Mouse (Mus musculus) spleen, adult 12 weeks (tissue): ENCODE results near the gene Zfp414.

Source experiments
- DNase-seq: peaks from one replicate; pipeline ENCODE4 v3.0.0; 2022; ENCODE audit warnings: low spot score

Zfp414 gene

DNA sequence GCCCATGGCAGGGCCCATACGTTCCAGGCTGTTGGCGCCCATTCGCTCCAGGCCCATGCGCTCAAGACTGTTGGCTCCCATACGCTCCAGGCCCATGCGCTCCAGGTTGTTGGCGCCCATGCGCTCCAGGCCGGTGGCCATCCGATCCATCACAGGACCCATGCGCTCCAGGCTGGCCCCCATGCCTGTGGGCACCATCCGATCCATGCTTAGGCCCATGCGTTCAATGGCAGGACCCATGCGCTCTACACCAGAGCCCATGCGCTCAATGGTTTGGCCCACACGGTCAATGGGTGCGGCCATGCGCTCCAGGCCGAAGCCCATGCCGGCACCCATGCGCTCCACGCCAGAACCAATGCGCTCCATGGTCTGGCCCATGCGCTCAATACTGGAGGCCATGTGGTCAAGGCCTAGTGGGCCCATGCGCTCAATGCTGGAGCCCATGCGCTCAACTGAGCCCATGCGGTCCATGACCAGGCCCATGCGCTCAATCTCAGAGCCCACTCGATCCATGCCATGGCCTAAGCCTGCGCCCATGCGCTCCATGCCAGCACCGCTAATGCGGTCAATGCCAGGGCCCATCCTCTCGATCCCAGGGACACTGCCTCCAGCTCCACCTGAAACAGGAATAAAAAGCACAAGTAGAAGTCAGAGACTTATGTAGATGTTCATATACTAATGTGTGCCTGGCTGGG, 21.0 kb downstream of the Zfp414 start:
- DNase-seq = no peak

GRCm38 (mm10) chr17:33666813-33667212, 37.9 kb downstream of the Zfp414 start:
- DNase-seq = no peak

- no peak for DNase-seq
These were observed 40.8 kb downstream of the Zfp414 start for GRCm38 (mm10) chr17:33669681-33670080.

DNA sequence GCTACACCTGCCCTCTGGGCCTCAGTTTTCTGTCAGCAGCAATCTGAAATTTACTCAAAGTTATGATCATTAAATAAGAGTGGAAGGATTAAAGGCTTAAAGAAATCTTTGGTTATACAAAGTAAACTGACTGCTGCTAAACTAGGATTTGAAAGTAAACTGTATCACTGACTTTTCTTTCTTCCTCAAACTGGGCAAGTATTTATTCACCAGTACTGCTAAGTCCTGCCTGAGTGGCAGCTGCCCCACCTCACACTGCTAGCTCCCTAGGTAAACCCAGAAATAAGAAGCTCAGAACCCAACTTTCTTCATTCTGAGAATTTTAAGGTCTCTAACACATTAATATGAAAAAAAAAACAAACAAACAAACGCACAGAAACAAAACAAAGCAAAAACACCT, 44.9 kb downstream of the Zfp414 start:
- no peak for DNase-seq

DNA sequence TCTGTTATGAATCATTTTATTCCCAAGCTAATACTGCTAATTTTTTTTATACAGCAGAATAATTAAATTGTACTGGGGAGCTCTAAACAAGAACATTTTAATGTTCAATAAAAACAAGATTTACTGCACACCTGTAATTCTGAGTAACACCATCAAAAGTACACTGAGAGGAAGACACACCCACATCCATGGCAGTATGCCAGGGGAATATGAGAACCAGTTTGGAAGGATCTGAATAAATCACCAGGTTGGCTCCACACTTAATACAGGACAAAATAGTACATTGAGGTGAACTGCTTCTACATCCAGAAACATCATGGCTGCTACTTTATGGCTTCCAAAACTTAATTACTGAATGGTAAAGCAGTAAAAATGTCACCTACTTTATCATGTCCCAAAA, 46.6 kb downstream of the Zfp414 start:
- no peak for DNase-seq

DNA sequence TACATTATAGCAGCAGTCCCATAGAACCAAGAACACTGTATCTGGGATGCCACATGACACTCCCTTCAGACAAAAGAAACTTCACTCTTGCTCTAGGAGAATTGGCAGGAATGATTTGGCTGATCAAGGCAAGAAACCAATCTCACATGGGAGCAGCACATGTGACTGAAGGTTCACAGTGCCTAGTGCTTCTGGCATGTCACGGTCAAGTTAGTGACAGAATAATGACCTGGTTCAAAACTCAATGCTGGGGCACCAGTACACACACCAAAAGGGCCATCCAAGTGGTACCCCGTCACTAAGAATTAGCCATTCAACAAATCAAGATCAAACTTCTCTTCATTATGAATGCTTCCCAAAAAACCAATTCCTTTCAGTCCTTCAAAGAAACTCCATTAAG, 47.2 kb downstream of the Zfp414 start:
- DNase-seq = no peak

DNA sequence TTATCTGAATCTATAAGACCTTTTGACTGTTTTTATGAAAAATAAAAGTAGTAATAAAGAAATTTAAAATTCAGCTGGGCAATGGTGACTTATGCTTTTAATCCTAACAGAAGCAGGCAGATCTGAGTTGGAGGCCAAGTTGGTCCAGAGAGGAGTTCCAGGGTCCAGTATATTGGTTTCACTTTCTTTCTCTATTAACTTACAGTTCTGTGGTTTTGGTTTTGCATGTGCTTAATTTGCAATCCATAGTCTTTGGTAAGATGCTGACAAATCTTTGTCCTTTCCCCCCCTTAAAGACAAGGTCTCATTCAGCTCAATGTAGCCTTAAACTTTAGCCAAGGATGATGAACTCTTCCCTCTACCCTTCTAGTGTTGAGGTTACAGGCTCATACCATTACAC, 49.9 kb downstream of the Zfp414 start:
- DNase-seq = no peak
